Mouse (Mus musculus): ENCODE measurements around the gene Mindy1. TPM values are rescaled to one million over a fixed set of nuclear protein-coding genes. Genes with fewer than 3 reads are reported as not detected.
A peak's percentile ranks its signal among the peaks of the same experiment; 100 is the strongest.

Gene Mindy1
- polyA plus RNA-seq, 2 experiments = 45.6 to 45.8 TPM

DNA sequence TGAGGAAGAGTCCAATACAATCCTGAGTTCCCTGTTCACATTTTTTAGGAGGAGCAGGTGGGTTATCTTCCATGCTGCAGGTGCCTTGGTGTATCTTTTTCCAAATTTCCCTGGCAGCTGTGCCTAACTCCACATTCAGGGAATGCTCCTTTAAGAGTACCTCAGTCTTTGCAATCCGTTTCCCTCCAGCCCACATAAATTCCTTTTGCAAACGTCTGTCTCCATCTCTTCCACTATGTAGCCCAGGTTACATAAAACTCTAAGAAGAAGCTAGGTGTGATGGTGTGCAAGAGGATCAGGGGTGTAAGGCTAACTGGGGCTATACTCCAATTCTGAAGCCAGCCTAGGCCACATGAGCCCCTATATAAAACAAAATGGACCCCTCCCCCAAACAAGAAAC is 38.1 kb upstream of the Mindy1 start:
- 65% methylated on average over 2 of the region's 2 CpGs for WGBS
- Histone ChIP-seq H3K4me3 (replicated peaks; ENCODE audit: low read length) (no peak overlapping the region), H3K4me1 (ENCODE audit: control insufficient read depth, insufficient read depth, low read length) (peaks cover 6% of the 10 kb centered on the region; the same call in 1 of the 2 replicates), H3K27me3 (ENCODE audit: control insufficient read depth, insufficient read depth, low read length) (no peaks in the 10 kb centered on the region), H3K9ac (ENCODE audit: low read depth, low read length, severe bottlenecking) (no peak overlapping the region), H3K4me2 (replicated peaks; ENCODE audit: low read depth, low read length, severe bottlenecking) (no peak overlapping the region), H3K27ac (replicated peaks; ENCODE audit: low read depth, low read length) (no peak overlapping the region), H3K9me3 (ENCODE audit: control insufficient read depth, low read length) (no peaks in the 10 kb centered on the region), H3K36me3 (ENCODE audit: control insufficient read depth, insufficient read depth, low read length) (peaks cover 4% of the 10 kb centered on the region; the same call in 1 of the 2 replicates)
- no peak for TF ChIP-seq POLR2A (IDR thresholded peaks at IDR 0.05; ENCODE audit: borderline replicate concordance, extremely low read depth, insufficient read depth, insufficient read length)
- no peak for DNase-seq (ENCODE audit: low spot score)
- ATAC-seq (ENCODE audit: low FRiP score, low read depth) = no peak

DNA sequence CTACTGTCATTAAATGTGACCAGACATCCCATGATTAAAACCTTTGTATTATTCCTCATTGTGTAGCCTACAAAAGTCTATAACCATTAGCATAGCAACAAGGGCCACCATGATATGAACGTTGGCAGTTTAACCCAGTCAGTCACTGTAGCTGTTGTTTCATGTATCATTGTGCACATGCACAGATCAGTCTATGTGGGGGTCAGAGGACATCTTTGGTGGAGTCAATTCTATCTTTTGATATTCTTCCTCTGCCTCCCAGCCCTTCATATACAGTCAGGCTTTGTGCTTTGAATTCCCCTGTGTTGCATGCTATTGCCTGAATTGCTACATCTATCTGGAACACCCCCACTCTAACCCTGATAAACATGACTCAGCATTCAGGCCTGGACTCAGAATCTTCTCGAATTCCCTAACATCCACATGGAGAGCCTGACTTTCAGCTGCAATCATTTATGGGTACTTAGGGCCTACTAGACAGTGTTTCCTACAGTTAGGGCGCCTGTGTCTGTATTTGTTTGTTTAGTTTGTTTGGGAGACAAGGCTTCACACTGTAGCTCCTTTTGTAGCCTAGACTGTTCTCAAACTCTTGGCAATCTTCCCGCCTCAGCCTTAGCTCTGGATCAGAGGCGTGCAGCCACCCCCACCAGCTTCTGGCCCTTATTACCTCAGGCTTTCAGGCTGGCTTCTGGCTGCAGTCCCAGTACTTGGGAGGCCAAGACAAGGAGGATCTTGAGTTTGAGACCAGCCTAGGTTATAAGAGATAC is 34.5 kb upstream of the Mindy1 start:
- no peak for TF ChIP-seq POLR2A (IDR thresholded peaks at IDR 0.05; ENCODE audit: borderline replicate concordance, extremely low read depth, insufficient read depth, insufficient read length)
- Histone ChIP-seq H3K27me3 (ENCODE audit: control insufficient read depth, insufficient read depth, low read length) (no peaks in the 10 kb centered on the region), H3K27ac (replicated peaks; ENCODE audit: low read depth, low read length) (no peak overlapping the region), H3K4me3 (replicated peaks; ENCODE audit: low read length) (no peak overlapping the region), H3K9me3 (ENCODE audit: control insufficient read depth, low read length) (no peaks in the 10 kb centered on the region), H3K4me2 (replicated peaks; ENCODE audit: low read depth, low read length, severe bottlenecking) (no peak overlapping the region), H3K4me1 (ENCODE audit: control insufficient read depth, insufficient read depth, low read length) (no peaks in the 10 kb centered on the region), H3K9ac (ENCODE audit: low read depth, low read length, severe bottlenecking) (no peak overlapping the region), H3K36me3 (ENCODE audit: control insufficient read depth, insufficient read depth, low read length) (no peaks in the 10 kb centered on the region)
- ATAC-seq (ENCODE audit: low FRiP score, low read depth) (no peak), DNase-seq (ENCODE audit: low spot score) (no peak)
- WGBS = 85% methylated on average over 5 of the region's 5 CpGs

DNA sequence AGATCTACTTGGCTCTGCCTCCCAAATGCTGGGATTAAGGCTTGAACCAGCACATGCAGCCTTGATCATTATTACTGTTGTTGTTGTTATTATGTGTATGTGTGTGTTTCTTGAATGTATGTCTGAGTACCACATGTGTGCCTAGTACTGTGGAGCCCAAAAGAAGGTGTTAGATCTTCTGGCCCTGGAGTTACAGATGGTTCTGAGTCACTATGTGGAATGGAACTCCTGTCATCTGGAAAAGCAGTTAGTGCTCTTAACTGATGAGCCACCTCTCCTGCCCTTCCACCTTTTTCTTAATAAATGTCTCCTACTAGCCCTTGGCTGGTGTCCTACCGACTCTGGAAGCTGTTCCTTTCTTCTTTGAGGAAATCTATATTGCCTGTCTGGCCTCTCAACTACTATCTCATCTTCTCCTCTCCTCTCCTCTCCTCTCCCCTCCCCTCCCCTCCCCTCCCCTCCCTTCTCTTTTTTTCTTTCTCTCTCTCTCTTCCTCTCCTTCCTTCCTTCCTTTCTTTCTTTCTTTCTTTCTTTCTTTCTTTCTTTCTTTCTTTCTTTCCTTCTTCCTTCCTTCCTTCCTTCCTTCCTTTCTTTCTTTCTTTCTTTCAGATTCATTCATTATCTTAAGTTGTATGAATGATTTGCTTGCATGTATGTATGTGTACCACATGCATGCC is 33.3 kb upstream of the Mindy1 start:
- Histone ChIP-seq H3K4me1 (ENCODE audit: control insufficient read depth, insufficient read depth, low read length) (no peaks in the 10 kb centered on the region), H3K36me3 (ENCODE audit: control insufficient read depth, insufficient read depth, low read length) (0 out of 2 replicates have a peak, but pooled peaks cover 7% of the 10 kb centered on the region), H3K9ac (ENCODE audit: low read depth, low read length, severe bottlenecking) (no peak overlapping the region), H3K4me2 (replicated peaks; ENCODE audit: low read depth, low read length, severe bottlenecking) (no peak overlapping the region), H3K9me3 (ENCODE audit: control insufficient read depth, low read length) (no peaks in the 10 kb centered on the region), H3K27me3 (ENCODE audit: control insufficient read depth, insufficient read depth, low read length) (no peaks in the 10 kb centered on the region), H3K27ac (replicated peaks; ENCODE audit: low read depth, low read length) (no peak overlapping the region), H3K4me3 (replicated peaks; ENCODE audit: low read length) (no peak overlapping the region)
- DNase-seq (ENCODE audit: low spot score) = no peak
- WGBS = 55% methylated on average over 1 of the region's 1 CpGs
- TF ChIP-seq POLR2A (IDR thresholded peaks at IDR 0.05; ENCODE audit: borderline replicate concordance, extremely low read depth, insufficient read depth, insufficient read length) = no peak
- no peak for ATAC-seq (ENCODE audit: low FRiP score, low read depth)

DNA sequence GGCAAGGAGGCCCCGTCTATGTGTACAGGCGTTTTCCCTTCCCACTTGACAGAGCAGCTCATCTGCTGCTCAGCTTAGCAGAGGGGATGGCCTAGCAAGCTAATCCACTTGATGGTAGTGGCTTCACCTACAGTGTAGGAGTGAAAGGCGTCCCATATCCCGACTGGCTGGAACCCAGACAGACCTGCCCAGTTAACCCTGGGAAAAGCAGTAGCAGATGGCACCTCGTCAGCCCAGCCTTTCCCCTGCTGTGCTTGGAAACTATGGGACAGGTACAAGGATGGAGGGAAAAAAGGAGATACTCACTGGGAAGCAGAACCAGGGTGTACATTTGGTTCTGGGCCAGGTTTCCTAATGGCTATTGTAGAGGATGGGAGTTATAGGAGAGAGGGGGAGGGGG is 30.8 kb upstream of the Mindy1 start:
- Histone ChIP-seq H3K9me3 (ENCODE audit: control insufficient read depth, low read length) (no peaks in the 10 kb centered on the region), H3K9ac (ENCODE audit: low read depth, low read length, severe bottlenecking) (no peak overlapping the region), H3K27me3 (ENCODE audit: control insufficient read depth, insufficient read depth, low read length) (no peaks in the 10 kb centered on the region), H3K27ac (replicated peaks; ENCODE audit: low read depth, low read length) (no peak overlapping the region), H3K4me1 (ENCODE audit: control insufficient read depth, insufficient read depth, low read length) (no peaks in the 10 kb centered on the region), H3K4me2 (replicated peaks; ENCODE audit: low read depth, low read length, severe bottlenecking) (0 out of 2 replicates have a peak overlapping the region, but pooled peaks have one; percentile 3), H3K36me3 (ENCODE audit: control insufficient read depth, insufficient read depth, low read length) (peaks cover 29% of the 10 kb centered on the region), H3K4me3 (replicated peaks; ENCODE audit: low read length) (no peak overlapping the region)
- WGBS = 69% methylated on average over 5 of the region's 5 CpGs
- DNase-seq (ENCODE audit: low spot score) = no peak
- TF ChIP-seq POLR2A (IDR thresholded peaks at IDR 0.05; ENCODE audit: borderline replicate concordance, extremely low read depth, insufficient read depth, insufficient read length) = no peak
- no peak for ATAC-seq (ENCODE audit: low FRiP score, low read depth)

DNA sequence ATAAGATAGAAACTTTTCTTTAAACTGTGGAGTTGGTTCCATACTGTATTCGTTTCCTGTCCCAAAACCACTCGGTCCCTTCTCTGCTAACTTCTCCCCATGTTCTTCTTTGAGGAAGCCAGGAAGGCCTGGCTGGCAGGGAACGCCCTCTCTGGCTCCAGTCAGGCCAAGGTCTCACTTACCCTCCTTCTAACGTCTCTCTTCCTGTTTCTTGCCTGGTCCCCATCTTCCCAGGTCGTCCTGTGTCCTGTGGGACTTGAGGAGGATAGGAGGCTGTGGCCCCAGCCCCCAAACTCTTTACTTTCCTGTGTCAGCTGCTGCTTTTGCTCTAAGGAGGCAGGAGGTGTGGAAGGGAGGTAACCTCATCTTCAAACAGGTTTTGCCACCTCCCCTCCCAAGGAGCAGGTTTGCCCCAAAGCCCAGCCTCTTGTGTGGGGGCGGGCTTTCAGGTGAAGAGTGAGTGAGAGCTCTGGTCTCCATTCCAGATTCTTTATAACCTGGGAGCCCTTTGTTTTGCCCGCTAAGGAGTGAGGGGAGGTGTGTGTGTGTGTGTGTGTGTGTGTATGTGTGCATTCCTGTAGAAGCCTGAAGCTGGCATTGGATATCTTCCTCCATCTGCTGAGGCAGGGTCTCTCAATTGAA is 30.2 kb upstream of the Mindy1 start, which contains the start of gene Bnipl:
Bnipl (minus strand) TSS at position 411 of the 642 bp plus-strand sequence.
- no peak within 1 kb of the TSS for H3K27ac ChIP-seq (replicated peaks; ENCODE audit: low read depth, low read length)

More for the DNA sequence above, 30.2 kb upstream of the Mindy1 start, which contains the start of gene Bnipl:
- DNase-seq (ENCODE audit: low spot score) (no peak), ATAC-seq (ENCODE audit: low FRiP score, low read depth) (no peak)
- no peaks in the 10 kb centered on the region for H3K4me1 ChIP-seq (ENCODE audit: control insufficient read depth, insufficient read depth, low read length)
- H3K4me2 ChIP-seq (replicated peaks; ENCODE audit: low read depth, low read length, severe bottlenecking) = 0 out of 2 replicates have a peak within 1 kb of the TSS, but pooled peaks have one; percentile 3
- H3K27me3 ChIP-seq (ENCODE audit: control insufficient read depth, insufficient read depth, low read length) = no peaks in the 10 kb centered on the region
- peaks cover 35% of the 10 kb centered on the region for H3K36me3 ChIP-seq (ENCODE audit: control insufficient read depth, insufficient read depth, low read length)
- no peak for TF ChIP-seq POLR2A (IDR thresholded peaks at IDR 0.05; ENCODE audit: borderline replicate concordance, extremely low read depth, insufficient read depth, insufficient read length)
- no peak within 1 kb of the TSS for H3K4me3 ChIP-seq (replicated peaks; ENCODE audit: low read length)
- 49% methylated on average over 7 of the region's 7 CpGs for WGBS
- no peak within 1 kb of the TSS for H3K9ac ChIP-seq (ENCODE audit: low read depth, low read length, severe bottlenecking)
- H3K9me3 ChIP-seq (ENCODE audit: control insufficient read depth, low read length) = no peaks in the 10 kb centered on the region

Data from limb, embryonic 14.5 days (tissue).